Mouse (Mus musculus) liver, embryonic 12.5 days (tissue): Measurements from ENCODE around the gene Optc. TPM values are rescaled to one million over a fixed set of nuclear protein-coding genes. Genes with fewer than 3 reads are reported as not detected.

Experiments used
- ATAC-seq: fragments of 200-750 bp; cut with Nextera tagmentation; 2 replicates; pipeline ENCODE4 v1.8.0; 2017; ENCODE audit warnings: moderate number of reproducible peaks, mild to moderate bottlenecking, moderate library complexity
- H3K27ac ChIP-seq: fragments of 300-500 bp; sonication (generic); 2 replicates; pipeline ENCODE4 v1.5.1; 2016; ENCODE audit warnings: mild to moderate bottlenecking
- H3K27me3 ChIP-seq: fragments of 300-500 bp; sonication (generic); replicated peaks from 2 replicates; pipeline ENCODE4 v1.6.1; 2016; ENCODE audit warnings: mild to moderate bottlenecking, moderate library complexity
- H3K36me3 ChIP-seq: fragments of 300-500 bp; sonication (generic); 2 replicates; pipeline ENCODE4 v1.6.1; 2016; ENCODE audit warnings: mild to moderate bottlenecking, moderate library complexity
- H3K4me1 ChIP-seq: fragments of 300-500 bp; sonication (generic); 2 replicates; pipeline ENCODE4 v1.6.1; 2016
- H3K4me2 ChIP-seq: fragments of 300-500 bp; sonication (generic); 2 replicates; pipeline ENCODE4 v1.6.1; 2016; ENCODE audit warnings: mild to moderate bottlenecking, moderate library complexity
- H3K4me3 ChIP-seq: fragments of 300-500 bp; sonication (generic); 2 replicates; pipeline ENCODE4 v1.5.1; 2016; ENCODE audit warnings: mild to moderate bottlenecking, moderate library complexity
- H3K9ac ChIP-seq: fragments of 300-500 bp; sonication (generic); 2 replicates; pipeline ENCODE4 v1.6.1; 2016; ENCODE audit warnings: mild to moderate bottlenecking, moderate library complexity
- H3K9me3 ChIP-seq: fragments of 300-500 bp; sonication (generic); replicated peaks from 2 replicates; pipeline ENCODE4 v1.6.1; 2016; ENCODE audit warnings: mild to moderate bottlenecking, moderate library complexity
- WGBS: fragments of 180-500 bp; shearing (Covaris S2); methylation state at CpG from one replicate; pipeline ENCODE4 v1.1.7; 2016; ENCODE audit not compliant: insufficient replicate concordance; 5-methylcytosine and 5-hydroxymethylcytosine counted together
- polyA plus RNA-seq: library from polyadenylated mRNA; unstranded; fragments of >200 nt; fragmentation: Nextera tagmentation; extraction: Ambion mirVana; gene quantifications from 2 replicates; pipeline ENCODE4 v1.2.1, GENCODE M21; 2016

Gene Optc
- polyA plus RNA-seq, 1 experiment from 2014 or later, result 0.10 TPM

DNA sequence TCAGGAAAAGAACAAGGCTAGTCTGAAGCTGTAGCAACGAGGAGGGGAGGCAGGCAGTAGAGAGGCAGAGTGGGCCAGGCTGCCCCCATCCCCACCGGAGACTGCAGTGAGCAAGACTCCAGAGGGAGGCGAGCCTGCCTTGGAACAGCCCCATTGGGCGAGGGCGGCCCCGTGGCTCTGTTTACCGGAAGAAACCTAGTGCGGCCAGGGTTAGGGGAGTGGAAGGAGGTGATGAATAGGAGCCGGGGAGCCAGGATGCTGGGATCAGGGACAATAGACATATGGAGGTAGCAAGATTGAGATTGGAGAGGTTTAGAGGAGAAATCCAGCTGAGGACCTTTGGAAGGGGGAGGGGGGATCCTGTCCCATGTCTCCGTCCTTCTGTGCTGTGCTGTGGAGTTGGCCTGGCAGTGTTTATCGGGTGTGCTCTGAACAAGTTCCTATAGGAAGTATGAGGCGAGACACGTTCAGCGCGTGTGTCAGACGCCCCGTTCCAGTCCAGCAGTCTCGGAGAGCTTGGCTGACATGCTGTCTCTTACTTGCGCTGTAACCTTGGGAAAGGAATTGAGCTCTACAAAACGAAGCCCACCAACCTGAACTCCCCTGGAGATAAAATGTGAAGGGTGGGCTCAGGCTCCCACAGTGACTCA, 17.7 kb downstream of the Optc start:
- Histone ChIP-seq H3K9ac (peak overlapping the region; percentile 65), H3K9me3 (no peaks in the 10 kb centered on the region), H3K4me3 (peak overlapping the region; percentile 37), H3K4me1 (peaks cover 94% of the 10 kb centered on the region), H3K4me2 (peak overlapping the region; percentile 72), H3K36me3 (no peaks in the 10 kb centered on the region), H3K27me3 (no peaks in the 10 kb centered on the region), H3K27ac (peak overlapping the region; percentile 72)
- 24% methylated on average over 20 of the region's 20 CpGs for WGBS
- peak; percentile 48; the same call in 1 of the 2 replicates for ATAC-seq

DNA sequence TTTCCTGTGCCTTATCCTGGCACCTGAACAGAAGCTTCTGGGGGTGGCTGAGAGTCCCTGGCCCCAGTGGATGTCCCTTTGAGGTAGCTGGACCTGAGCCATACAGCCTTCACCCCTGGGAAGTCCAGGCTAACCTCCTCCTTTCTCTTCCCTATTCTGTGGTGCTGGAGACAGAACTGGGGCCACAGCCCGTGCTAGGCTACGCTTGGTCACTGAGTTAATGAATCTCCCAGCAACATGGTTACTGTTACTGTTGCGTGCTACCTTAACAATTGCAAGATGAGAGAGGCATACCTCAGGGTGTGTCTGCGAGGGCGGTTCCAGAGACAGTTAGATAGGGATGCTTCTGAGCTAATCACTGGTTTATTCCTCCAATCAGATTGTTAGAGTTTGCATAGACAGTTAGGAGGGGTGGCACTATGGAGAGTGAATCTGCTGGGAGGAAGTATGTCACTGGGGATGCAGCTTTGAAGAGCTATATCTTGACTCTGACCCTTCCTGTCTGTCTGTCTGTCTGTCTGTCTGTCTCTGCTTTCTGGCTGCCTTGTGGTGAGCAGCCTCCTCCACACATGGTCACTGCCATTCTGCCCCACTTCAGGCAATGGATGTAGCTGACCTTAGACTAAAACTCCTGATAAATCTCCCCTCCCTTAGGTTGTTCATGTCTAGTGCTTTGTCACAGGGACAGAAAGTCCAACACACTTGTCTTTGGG, 20.1 kb downstream of the Optc start:
- Histone ChIP-seq H3K4me1 (peaks cover 86% of the 10 kb centered on the region), H3K9ac (peak overlapping the region; percentile 39), H3K9me3 (no peaks in the 10 kb centered on the region), H3K27ac (peak overlapping the region; percentile 67), H3K4me2 (peak overlapping the region; percentile 50), H3K27me3 (no peaks in the 10 kb centered on the region), H3K4me3 (no peak overlapping the region), H3K36me3 (no peaks in the 10 kb centered on the region)
- ATAC-seq, result peak; percentile 72
- WGBS, result 26% methylated on average over 5 of the region's 5 CpGs

DNA sequence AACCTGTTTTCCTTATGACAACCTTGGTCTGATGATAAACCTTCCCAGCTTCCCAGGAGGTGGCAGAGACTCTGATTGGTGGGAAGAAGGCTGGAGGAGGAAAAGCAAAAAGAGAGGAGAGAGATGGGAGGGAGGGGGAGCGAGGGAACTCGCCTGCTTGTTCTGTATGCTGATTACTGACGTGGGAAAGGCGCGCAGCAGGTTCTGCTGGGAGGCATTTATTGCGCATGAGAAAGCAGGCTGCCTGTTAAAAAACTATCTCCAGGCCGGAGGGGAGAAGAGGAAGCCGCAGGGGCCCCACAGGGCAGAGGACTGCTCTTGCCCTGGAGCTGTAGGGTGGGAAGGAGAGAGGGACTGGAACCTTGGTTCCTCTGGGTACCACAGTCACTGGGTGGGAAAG, 20.8 kb downstream of the Optc start:
- no peak overlapping the region for H3K4me3 ChIP-seq
- no peaks in the 10 kb centered on the region for H3K9me3 ChIP-seq
- H3K4me1 ChIP-seq, result peaks cover 86% of the 10 kb centered on the region
- peak overlapping the region; percentile 39 for H3K9ac ChIP-seq
- WGBS, result 10% methylated on average over 8 of the region's 8 CpGs
- peak overlapping the region; percentile 67 for H3K27ac ChIP-seq
- no peaks in the 10 kb centered on the region for H3K36me3 ChIP-seq
- H3K4me2 ChIP-seq, result peak overlapping the region; percentile 50
- no peaks in the 10 kb centered on the region for H3K27me3 ChIP-seq
- no peak for ATAC-seq

DNA sequence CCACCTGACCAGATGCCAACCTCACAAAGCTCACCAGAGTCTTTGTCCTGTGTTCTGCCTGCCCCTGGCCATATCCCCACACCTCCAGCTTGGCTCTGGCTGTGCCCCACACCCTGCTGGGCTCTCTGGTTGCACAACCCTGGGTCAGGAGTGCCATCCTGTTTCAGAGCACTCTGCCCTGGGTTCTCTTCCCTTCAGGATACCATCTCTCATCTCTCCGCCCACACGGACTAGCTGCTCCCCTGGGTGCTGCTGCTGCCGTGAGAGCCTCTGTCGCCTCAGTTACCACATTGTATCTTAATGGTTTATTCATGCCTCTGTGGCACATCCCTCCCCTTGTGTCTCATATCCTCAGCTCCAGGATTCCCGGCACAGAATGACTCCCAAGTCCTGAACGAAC, 21.4 kb downstream of the Optc start:
- Histone ChIP-seq H3K9me3 (no peaks in the 10 kb centered on the region), H3K27ac (no peak overlapping the region), H3K9ac (peak overlapping the region; percentile 10; the same call in 1 of the 2 replicates), H3K36me3 (no peaks in the 10 kb centered on the region), H3K4me2 (peak overlapping the region; percentile 50), H3K4me1 (peaks cover 86% of the 10 kb centered on the region), H3K4me3 (no peak overlapping the region), H3K27me3 (no peaks in the 10 kb centered on the region)
- 48% methylated on average over 6 of the region's 6 CpGs for WGBS
- no peak for ATAC-seq

DNA sequence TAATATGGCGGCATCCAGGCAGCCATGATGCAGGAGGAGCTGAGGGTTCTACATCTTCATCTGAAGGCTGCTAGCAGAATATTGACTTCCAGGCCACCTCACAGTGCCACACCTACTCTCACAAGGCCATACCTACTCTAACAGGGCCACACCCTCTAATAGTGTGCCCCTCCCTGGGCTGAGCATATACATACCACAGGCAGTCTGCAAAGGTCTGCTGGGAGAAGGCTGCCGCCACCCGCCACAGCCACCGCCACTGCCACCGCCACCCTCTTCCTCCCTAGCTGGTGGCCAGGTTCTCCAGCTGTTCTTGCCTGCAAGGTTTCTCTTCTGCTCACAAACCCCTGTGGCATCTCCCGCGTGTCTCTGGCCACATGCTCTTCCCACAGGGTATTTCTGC, 22.0 kb downstream of the Optc start:
- Histone ChIP-seq H3K9ac (peak overlapping the region; percentile 10; the same call in 1 of the 2 replicates), H3K27me3 (no peaks in the 10 kb centered on the region), H3K4me3 (no peak overlapping the region), H3K27ac (peak overlapping the region; percentile 11; the same call in 1 of the 2 replicates), H3K36me3 (no peaks in the 10 kb centered on the region), H3K4me2 (peak overlapping the region; percentile 45), H3K9me3 (no peaks in the 10 kb centered on the region), H3K4me1 (peaks cover 86% of the 10 kb centered on the region)
- 61% methylated on average over 7 of the region's 7 CpGs for WGBS
- ATAC-seq, result peak; percentile 76

DNA sequence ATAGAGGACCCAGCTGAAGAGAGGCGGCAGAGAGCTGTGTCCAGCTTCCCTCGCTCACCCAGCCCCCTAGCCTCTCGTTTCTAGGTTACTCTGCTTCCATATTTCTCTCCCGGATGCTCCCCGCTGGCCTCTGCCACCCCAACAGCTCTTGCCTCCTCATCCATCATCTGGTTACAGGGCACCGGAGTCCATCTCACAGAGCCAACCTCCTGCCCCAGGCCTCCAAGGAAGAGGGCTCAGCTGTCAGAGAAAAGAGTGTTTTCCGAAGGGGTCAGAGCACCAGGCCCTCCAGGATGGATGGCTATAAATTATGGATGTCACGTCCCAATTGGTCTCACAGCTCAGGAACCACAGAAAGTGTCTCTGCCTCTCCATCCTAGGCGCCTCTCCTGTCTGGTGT, 23.1 kb downstream of the Optc start:
- Histone ChIP-seq H3K4me2 (no peak overlapping the region), H3K9me3 (no peaks in the 10 kb centered on the region), H3K36me3 (no peaks in the 10 kb centered on the region), H3K27me3 (no peaks in the 10 kb centered on the region), H3K9ac (no peak overlapping the region), H3K4me1 (peaks cover 78% of the 10 kb centered on the region), H3K4me3 (no peak overlapping the region), H3K27ac (no peak overlapping the region)
- WGBS, result 77% methylated on average over 9 of the region's 9 CpGs
- no peak for ATAC-seq

DNA sequence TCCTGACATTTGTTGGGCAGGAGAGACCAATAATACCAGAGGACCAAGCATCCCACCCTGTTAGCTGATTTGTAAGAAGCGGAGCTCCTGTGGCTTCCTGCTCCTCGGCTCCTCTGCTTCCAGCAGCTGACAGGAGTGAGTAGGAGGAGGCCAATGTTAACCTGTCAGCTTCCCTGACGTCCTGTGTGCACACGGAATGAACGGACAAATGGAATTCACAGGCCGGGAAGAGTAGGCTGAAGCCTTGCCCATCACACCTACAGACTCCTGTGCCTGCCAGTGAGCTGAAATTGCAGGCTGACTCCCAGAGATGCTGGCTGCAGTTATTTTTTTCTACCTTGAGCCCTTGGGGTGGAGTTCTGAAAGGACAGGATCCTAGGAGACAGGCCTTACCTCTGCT, 23.7 kb downstream of the Optc start:
- Histone ChIP-seq H3K27ac (no peak overlapping the region), H3K9me3 (no peaks in the 10 kb centered on the region), H3K36me3 (no peaks in the 10 kb centered on the region), H3K9ac (no peak overlapping the region), H3K4me1 (peaks cover 72% of the 10 kb centered on the region), H3K4me2 (no peak overlapping the region), H3K27me3 (no peaks in the 10 kb centered on the region), H3K4me3 (no peak overlapping the region)
- ATAC-seq, result no peak
- WGBS, result 75% methylated on average over 6 of the region's 6 CpGs

DNA sequence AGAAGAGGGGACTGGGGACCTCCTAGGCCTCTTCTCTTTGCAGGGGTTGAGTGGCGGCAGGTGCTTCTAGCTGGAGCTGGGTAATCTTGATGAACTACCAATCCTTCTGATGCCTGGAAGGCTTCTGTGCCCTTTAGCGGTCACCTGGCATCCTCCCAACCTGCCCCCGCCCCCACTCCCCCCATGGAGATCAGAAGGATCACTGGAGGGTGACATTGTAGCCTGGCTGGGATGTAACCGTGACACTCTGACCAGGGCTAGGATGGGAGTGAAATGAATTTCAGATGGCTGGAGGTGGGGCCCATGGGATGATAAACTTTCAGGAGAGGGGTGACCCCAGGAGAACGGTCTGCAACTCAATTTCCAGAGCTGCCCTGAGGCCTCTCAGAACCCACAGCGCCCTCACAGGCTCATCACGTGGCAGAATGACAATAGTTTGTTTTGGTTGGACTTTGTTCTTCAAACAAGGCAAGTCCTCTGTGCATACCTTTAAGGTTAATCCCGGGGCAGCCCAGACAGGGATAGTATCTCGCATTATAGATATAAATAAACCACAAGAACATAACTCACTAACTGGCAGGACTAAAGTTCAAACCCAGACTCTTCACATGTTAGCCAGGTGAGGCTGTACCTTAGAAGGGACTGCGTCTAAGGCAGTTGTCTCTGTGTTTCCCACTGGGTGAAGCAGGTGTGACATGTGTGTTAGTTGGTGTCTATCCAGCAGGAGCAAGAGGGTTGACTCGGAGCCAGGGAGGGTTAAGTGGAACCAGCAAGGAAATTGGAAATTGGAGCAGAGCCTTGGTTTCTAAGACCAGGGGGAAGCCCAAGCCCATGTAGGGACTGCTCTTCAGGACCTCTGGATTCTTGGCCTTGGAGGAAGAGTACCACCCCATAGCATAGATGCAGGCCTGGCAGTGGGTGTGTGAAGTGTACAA, 25.2 kb downstream of the Optc start:
- peaks cover 67% of the 10 kb centered on the region for H3K4me1 ChIP-seq
- peak overlapping the region; percentile 39 for H3K27ac ChIP-seq
- no peaks in the 10 kb centered on the region for H3K36me3 ChIP-seq
- no peak overlapping the region for H3K4me2 ChIP-seq
- no peak overlapping the region for H3K4me3 ChIP-seq
- no peak overlapping the region for H3K9ac ChIP-seq
- ATAC-seq, result no peak
- H3K9me3 ChIP-seq, result no peaks in the 10 kb centered on the region
- WGBS, result 56% methylated on average over 11 of the region's 11 CpGs
- no peaks in the 10 kb centered on the region for H3K27me3 ChIP-seq

DNA sequence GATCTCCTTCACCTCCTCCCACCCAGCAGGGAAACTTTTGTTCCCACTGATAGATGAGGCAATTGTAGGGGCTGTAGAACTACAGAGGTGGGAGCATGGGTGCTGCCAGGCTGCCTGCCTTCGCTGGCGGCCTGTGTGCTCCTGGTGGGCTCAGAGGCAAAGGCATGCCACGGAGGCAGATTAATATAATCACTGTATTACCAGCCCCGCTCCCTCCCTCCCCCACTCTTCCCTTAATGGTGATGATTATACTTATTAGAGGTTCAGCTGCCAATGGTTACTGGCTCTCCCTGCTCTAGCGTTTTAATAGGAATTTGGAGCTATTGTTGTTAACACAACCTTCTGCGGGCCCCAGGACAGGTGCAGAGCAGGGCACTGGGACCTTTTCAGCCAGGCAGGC, 26.0 kb downstream of the Optc start:
- Histone ChIP-seq H3K4me1 (peaks cover 60% of the 10 kb centered on the region), H3K9me3 (no peaks in the 10 kb centered on the region), H3K4me2 (no peak overlapping the region), H3K27ac (peak overlapping the region; percentile 39; the same call in 1 of the 2 replicates), H3K4me3 (no peak overlapping the region), H3K27me3 (no peaks in the 10 kb centered on the region), H3K9ac (no peak overlapping the region), H3K36me3 (no peaks in the 10 kb centered on the region)
- WGBS, result 76% methylated on average over 6 of the region's 6 CpGs
- ATAC-seq, result no peak

DNA sequence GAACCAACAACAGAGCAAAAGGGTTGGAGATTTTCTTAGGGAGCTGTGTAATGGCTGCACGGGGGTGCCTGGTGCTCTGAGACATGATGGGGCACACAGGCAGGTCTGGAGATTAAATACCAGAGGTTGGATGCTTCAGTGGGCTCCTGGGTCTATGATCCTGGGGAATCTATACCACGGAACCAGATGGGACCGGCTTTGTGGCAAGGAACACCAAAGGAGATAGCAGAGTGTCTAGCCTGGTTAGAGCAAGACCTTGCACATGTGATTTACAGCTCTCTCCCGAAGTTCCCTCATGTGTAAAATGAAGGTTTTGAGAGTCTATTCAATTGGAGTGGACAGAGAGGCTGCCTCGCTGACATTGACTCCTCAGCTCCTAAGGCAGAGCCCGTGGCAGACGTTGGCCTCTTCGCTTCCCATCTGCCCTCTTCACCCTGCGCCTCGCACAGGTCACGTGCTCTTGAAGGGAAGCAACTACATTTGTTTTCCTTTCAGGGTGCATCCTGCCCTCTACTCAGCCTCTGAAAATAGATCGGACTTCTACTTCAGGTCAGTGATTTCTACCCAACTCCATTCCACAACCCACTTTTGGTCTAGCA, 28.9 kb downstream of the Optc start:
- no peak for ATAC-seq
- no peaks in the 10 kb centered on the region for H3K9me3 ChIP-seq
- no peak overlapping the region for H3K27ac ChIP-seq
- WGBS, result 65% methylated on average over 12 of the region's 12 CpGs
- H3K9ac ChIP-seq, result no peak overlapping the region
- no peak overlapping the region for H3K4me3 ChIP-seq
- H3K27me3 ChIP-seq, result no peaks in the 10 kb centered on the region
- H3K4me2 ChIP-seq, result no peak overlapping the region
- H3K4me1 ChIP-seq, result peaks cover 43% of the 10 kb centered on the region
- H3K36me3 ChIP-seq, result no peaks in the 10 kb centered on the region

DNA sequence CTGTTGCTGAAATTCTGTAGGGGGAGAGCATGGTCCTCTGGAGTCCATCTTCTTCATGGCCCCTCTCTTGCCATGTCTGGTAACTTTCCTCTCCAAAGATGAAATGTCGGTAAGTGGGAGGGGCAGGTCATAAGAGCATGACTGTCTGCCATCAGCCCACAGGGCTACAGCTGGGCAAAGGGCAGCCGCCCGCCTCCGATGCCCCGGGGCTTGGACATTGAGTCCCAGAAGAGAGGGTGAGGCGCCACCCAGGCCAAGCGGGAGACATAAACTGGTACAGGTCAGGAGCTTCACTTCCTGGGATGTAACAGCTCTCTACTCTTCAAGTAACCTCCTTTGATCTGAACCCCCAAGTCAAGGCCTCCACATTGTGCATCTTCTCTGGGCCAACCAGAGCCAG, 30.9 kb downstream of the Optc start:
- 82% methylated on average over 7 of the region's 7 CpGs for WGBS
- Histone ChIP-seq H3K27me3 (no peaks in the 10 kb centered on the region), H3K27ac (no peak overlapping the region), H3K9ac (no peak overlapping the region), H3K9me3 (no peaks in the 10 kb centered on the region), H3K4me1 (peaks cover 25% of the 10 kb centered on the region), H3K4me3 (no peak overlapping the region), H3K4me2 (no peak overlapping the region), H3K36me3 (no peaks in the 10 kb centered on the region)
- ATAC-seq, result no peak
